Mouse (Mus musculus): Measurements from ENCODE around the gene Tnfrsf8. TPM values are rescaled to one million over a fixed set of nuclear protein-coding genes. Genes with fewer than 3 reads are reported as not detected.

The Tnfrsf8 gene
- polyA plus RNA-seq, 1 experiment from 2014 or later, result 0.15 TPM

DNA sequence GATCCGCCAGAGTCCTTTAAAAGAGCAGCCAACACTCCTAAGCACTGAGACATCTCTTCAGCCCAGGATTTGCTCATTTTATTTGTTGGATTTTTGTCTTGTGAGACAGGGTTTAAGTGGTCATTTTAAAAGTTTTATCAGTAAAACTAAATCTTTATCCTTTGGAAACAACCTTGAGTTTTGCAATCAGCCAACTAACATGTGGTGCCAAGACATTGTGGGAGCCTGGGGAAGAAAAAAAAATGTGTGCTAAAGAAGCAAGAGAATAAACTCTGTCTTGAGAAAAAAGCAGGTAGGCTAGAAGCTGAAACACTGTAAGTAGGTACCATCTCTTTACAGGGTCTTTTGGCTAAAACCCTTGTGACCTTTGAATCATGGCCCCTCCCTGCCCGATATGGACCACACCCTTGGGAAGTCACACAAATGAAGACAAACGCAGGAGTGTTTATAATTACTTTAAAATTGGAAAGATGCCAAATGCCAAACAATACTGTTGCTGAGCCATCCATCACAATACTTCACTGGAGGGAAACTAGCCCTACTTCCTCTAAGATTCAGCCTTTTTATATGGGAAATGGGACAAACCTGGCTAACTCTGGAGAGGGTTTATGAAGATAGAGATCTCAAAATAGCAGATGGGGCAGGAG lies 36.1 kb downstream of the Tnfrsf8 start:
- no peak overlapping the region for H3K9ac ChIP-seq (ENCODE audit: low read length)
- DNase-seq (ENCODE audit: low spot score) (no peak), ATAC-seq (no peak)
- no peak overlapping the region for H3K27ac ChIP-seq (ENCODE audit: low read depth, low read length)
- H3K9me3 ChIP-seq (replicated peaks; ENCODE audit: control insufficient read depth, low read length), result no peaks in the 10 kb centered on the region
- H3K4me2 ChIP-seq (ENCODE audit: low read length), result no peak overlapping the region
- WGBS, result 71% methylated on average over 3 of the region's 3 CpGs
- H3K27me3 ChIP-seq (replicated peaks; ENCODE audit: control insufficient read depth, insufficient read depth, low read length), result no peaks in the 10 kb centered on the region
- no peaks in the 10 kb centered on the region for H3K4me1 ChIP-seq (ENCODE audit: control insufficient read depth, insufficient read depth, low read length)
- no peaks in the 10 kb centered on the region for H3K36me3 ChIP-seq (ENCODE audit: control insufficient read depth, insufficient read depth, low read length)
- H3K4me3 ChIP-seq (ENCODE audit: low read depth, low read length), result no peak overlapping the region

DNA sequence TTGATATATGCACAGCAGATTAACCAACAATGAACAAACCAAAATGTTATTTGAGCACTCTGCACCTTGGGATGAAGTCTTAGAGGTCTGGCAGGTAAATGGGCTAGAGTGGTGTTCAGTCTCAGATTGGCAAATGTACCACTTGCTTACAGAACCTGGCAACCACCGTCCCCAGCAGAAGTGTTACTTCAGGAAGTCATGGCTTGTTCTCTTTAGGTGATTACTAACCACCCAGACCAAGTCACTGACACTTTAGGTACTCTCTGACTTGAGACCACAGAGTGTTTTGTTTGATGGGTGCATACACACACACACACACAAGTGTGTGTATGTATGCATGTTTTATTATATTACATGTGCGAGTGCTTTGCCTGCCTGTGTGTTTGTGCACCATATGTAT lies 36.7 kb downstream of the Tnfrsf8 start:
- DNase-seq (ENCODE audit: low spot score) (no peak), ATAC-seq (no peak)
- Histone ChIP-seq H3K36me3 (ENCODE audit: control insufficient read depth, insufficient read depth, low read length) (no peaks in the 10 kb centered on the region), H3K9me3 (replicated peaks; ENCODE audit: control insufficient read depth, low read length) (no peaks in the 10 kb centered on the region), H3K27me3 (replicated peaks; ENCODE audit: control insufficient read depth, insufficient read depth, low read length) (no peaks in the 10 kb centered on the region), H3K9ac (ENCODE audit: low read length) (no peak overlapping the region), H3K27ac (ENCODE audit: low read depth, low read length) (no peak overlapping the region), H3K4me1 (ENCODE audit: control insufficient read depth, insufficient read depth, low read length) (no peaks in the 10 kb centered on the region), H3K4me2 (ENCODE audit: low read length) (no peak overlapping the region), H3K4me3 (ENCODE audit: low read depth, low read length) (no peak overlapping the region)
- WGBS, result 89% methylated on average over 2 of the region's 2 CpGs

DNA sequence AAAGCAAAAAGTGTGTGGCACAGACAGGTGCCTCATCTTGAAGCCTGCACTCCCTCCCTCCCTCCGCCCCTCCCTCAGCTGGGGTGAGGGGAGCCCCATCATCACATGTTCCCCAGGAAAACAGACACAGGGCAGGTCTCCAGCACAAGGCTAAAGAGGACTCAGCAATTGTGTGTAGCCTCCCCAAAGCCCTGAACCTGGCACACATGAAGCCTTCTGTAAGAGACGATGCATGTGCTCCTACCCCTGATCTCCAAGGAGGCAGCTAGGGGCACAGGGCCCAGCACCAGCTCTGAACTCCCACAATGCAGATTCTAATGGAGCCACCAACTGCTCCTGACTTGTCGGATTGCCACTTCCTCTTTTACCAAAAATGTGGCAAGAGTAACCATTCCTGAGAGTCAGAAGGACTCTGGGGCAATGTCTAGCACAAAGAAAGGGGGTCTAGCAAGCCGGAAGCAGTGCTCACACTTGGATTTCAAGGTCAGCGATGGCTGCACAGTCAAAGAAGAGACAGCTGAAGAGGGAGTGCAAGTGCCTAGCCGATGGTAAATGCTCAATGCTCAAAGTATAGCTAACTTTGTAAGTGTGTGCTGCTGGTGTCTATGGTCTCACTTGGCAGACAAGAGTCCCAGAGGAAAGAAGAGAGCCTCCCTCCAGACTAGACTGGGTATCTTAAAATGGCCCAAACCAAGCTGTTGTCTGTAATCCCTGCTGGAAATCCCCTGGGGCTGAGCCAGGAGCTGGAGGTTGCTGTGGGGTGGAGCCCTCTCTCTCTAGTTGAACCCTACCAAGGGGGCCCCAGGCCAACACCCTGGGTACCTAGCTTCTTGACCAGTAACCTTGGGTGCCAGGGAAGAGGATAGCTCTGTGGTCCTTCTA lies 38.4 kb downstream of the Tnfrsf8 start:
- WGBS, result 83% methylated on average over 6 of the region's 6 CpGs

DNA sequence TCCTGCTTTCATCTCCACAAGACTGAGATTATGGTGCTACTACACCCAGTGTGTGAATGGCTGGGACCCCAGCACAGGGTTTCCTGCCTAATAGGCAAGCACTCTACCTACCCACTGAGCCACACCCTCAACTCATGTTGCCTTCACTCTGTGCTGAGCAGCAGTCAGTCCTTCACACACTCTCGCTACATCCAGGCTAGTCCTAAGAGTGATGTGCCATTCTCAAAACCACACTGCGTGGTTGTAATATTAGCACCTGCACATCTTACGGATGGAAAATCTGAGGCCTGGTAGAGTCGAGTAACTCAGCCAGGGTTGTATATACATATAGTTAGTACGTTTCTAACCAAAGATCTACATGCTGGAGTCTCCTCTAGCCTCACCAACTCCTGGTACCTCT lies 40.1 kb downstream of the Tnfrsf8 start:
- H3K36me3 ChIP-seq (ENCODE audit: control insufficient read depth, insufficient read depth, low read length), result no peaks in the 10 kb centered on the region
- ATAC-seq (no peak), DNase-seq (ENCODE audit: low spot score) (no peak)
- no peak overlapping the region for H3K4me2 ChIP-seq (ENCODE audit: low read length)
- 91% methylated on average over 5 of the region's 5 CpGs for WGBS
- no peaks in the 10 kb centered on the region for H3K9me3 ChIP-seq (replicated peaks; ENCODE audit: control insufficient read depth, low read length)
- H3K4me3 ChIP-seq (ENCODE audit: low read depth, low read length), result no peak overlapping the region
- H3K9ac ChIP-seq (ENCODE audit: low read length), result no peak overlapping the region
- H3K4me1 ChIP-seq (ENCODE audit: control insufficient read depth, insufficient read depth, low read length), result no peaks in the 10 kb centered on the region
- no peaks in the 10 kb centered on the region for H3K27me3 ChIP-seq (replicated peaks; ENCODE audit: control insufficient read depth, insufficient read depth, low read length)
- H3K27ac ChIP-seq (ENCODE audit: low read depth, low read length), result no peak overlapping the region

More for the DNA sequence above, 38.4 kb downstream of the Tnfrsf8 start:
- Histone ChIP-seq H3K9ac (ENCODE audit: low read length) (no peak overlapping the region), H3K27ac (ENCODE audit: low read depth, low read length) (no peak overlapping the region), H3K4me3 (ENCODE audit: low read depth, low read length) (no peak overlapping the region), H3K27me3 (replicated peaks; ENCODE audit: control insufficient read depth, insufficient read depth, low read length) (no peaks in the 10 kb centered on the region), H3K9me3 (replicated peaks; ENCODE audit: control insufficient read depth, low read length) (no peaks in the 10 kb centered on the region), H3K36me3 (ENCODE audit: control insufficient read depth, insufficient read depth, low read length) (no peaks in the 10 kb centered on the region), H3K4me1 (ENCODE audit: control insufficient read depth, insufficient read depth, low read length) (no peaks in the 10 kb centered on the region), H3K4me2 (ENCODE audit: low read length) (no peak overlapping the region)
- DNase-seq (ENCODE audit: low spot score) (no peak), ATAC-seq (no peak)

DNA sequence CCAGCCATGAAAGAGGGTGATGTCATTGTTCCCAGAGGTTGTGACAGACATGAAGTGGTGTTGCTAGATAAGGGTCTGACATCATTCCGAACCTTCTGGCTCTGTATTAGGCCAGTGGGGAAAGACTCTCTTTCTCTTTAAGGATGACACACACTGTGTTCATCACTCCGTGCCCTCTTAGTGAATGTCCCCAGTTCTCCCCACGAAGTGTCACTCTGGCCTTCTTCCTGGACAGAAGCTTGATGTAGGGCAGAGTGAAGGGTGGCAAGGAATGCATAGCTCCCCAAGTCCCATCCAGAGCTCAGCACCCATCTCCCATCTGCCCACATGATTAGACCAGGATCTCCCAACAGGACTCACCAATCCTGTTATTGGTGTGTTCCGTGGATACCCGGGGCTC lies 41.0 kb downstream of the Tnfrsf8 start:
- 90% methylated on average over 5 of the region's 5 CpGs for WGBS
- ATAC-seq, result no peak
- H3K27me3 ChIP-seq (replicated peaks; ENCODE audit: control insufficient read depth, insufficient read depth, low read length), result no peaks in the 10 kb centered on the region
- H3K4me3 ChIP-seq (ENCODE audit: low read depth, low read length), result no peak overlapping the region
- no peak for DNase-seq (ENCODE audit: low spot score)
- no peaks in the 10 kb centered on the region for H3K9me3 ChIP-seq (replicated peaks; ENCODE audit: control insufficient read depth, low read length)
- H3K27ac ChIP-seq (ENCODE audit: low read depth, low read length), result no peak overlapping the region
- H3K4me2 ChIP-seq (ENCODE audit: low read length), result no peak overlapping the region
- H3K9ac ChIP-seq (ENCODE audit: low read length), result no peak overlapping the region
- H3K4me1 ChIP-seq (ENCODE audit: control insufficient read depth, insufficient read depth, low read length), result no peaks in the 10 kb centered on the region
- H3K36me3 ChIP-seq (ENCODE audit: control insufficient read depth, insufficient read depth, low read length), result no peaks in the 10 kb centered on the region

DNA sequence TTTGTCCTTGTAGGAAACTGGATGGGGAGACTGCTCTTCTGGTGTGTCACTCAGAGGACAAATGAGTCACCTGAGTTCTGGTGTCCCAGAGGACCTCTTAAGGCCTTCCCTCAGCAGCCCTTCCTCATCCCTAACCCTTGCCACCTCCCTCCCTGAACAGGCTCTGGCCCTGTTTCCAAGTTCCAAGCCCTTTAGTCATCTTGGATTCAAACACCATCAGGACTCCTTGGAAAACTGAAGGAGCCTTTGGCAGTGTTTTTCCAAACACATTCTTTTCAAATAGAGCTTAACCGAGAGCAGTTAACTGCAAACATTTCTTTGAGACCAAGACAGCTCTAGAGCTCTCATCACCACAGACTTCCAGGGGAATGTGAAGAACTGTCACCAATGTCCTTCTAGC lies 42.2 kb downstream of the Tnfrsf8 start:
- Histone ChIP-seq H3K4me1 (ENCODE audit: control insufficient read depth, insufficient read depth, low read length) (no peaks in the 10 kb centered on the region), H3K27me3 (replicated peaks; ENCODE audit: control insufficient read depth, insufficient read depth, low read length) (no peaks in the 10 kb centered on the region), H3K9ac (ENCODE audit: low read length) (no peak overlapping the region), H3K36me3 (ENCODE audit: control insufficient read depth, insufficient read depth, low read length) (no peaks in the 10 kb centered on the region), H3K4me3 (ENCODE audit: low read depth, low read length) (no peak overlapping the region), H3K9me3 (replicated peaks; ENCODE audit: control insufficient read depth, low read length) (no peaks in the 10 kb centered on the region), H3K27ac (ENCODE audit: low read depth, low read length) (no peak overlapping the region), H3K4me2 (ENCODE audit: low read length) (no peak overlapping the region)
- DNase-seq (ENCODE audit: low spot score) (no peak), ATAC-seq (no peak)
- WGBS, result 85% methylated on average over 1 of the region's 1 CpGs

DNA sequence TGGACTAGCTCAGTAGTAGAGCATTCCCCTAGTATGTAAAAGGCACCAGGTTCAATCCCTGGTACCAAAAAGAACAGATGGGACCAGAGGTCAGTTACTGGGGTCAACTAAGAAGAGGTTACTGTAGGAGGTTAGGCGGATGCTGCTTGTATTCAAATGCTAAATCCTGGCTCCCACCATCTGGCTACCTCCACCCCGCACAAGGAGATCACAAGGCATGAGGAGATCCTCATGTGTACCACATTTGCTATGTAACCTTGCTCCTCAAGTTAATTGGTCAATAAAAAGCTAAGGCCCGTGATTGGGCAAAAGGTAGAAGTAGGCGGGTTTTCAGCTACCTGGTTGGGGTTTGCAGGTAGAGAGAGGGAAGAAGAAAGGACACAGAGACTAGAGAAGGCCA lies 43.3 kb downstream of the Tnfrsf8 start:
- H3K4me2 ChIP-seq (ENCODE audit: low read length), result no peak overlapping the region
- H3K27ac ChIP-seq (ENCODE audit: low read depth, low read length), result no peak overlapping the region
- DNase-seq (ENCODE audit: low spot score) (no peak), ATAC-seq (no peak)
- 85% methylated on average over 4 of the region's 4 CpGs for WGBS
- no peak overlapping the region for H3K4me3 ChIP-seq (ENCODE audit: low read depth, low read length)
- no peaks in the 10 kb centered on the region for H3K36me3 ChIP-seq (ENCODE audit: control insufficient read depth, insufficient read depth, low read length)
- H3K27me3 ChIP-seq (replicated peaks; ENCODE audit: control insufficient read depth, insufficient read depth, low read length), result no peaks in the 10 kb centered on the region
- H3K9ac ChIP-seq (ENCODE audit: low read length), result no peak overlapping the region
- no peaks in the 10 kb centered on the region for H3K4me1 ChIP-seq (ENCODE audit: control insufficient read depth, insufficient read depth, low read length)
- H3K9me3 ChIP-seq (replicated peaks; ENCODE audit: control insufficient read depth, low read length), result no peaks in the 10 kb centered on the region

DNA sequence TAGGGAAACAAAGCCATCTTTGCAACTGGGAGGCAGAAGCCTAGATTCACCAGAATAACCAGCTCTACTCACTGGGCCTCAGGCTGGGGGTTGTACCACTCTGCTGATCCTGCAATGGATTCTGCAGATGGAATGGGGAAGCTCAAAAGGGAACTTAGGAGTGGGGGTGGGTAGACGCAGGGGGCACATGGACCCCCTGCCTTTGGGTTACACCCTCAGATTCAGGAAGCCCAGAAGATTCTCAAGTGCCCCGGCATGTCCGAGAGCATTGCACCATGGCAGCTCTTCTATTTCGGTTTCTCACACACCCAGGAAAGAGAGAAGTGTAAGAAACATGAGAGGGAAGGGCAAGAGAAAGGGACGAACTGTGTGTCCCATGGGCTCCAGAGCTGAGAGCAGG lies 44.8 kb downstream of the Tnfrsf8 start:
- no peak for DNase-seq (ENCODE audit: low spot score)
- no peak overlapping the region for H3K9ac ChIP-seq (ENCODE audit: low read length)
- H3K36me3 ChIP-seq (ENCODE audit: control insufficient read depth, insufficient read depth, low read length), result no peaks in the 10 kb centered on the region
- H3K27me3 ChIP-seq (replicated peaks; ENCODE audit: control insufficient read depth, insufficient read depth, low read length), result no peaks in the 10 kb centered on the region
- H3K4me2 ChIP-seq (ENCODE audit: low read length), result no peak overlapping the region
- no peak overlapping the region for H3K27ac ChIP-seq (ENCODE audit: low read depth, low read length)
- ATAC-seq, result no peak
- no peak overlapping the region for H3K4me3 ChIP-seq (ENCODE audit: low read depth, low read length)
- H3K4me1 ChIP-seq (ENCODE audit: control insufficient read depth, insufficient read depth, low read length), result no peaks in the 10 kb centered on the region
- 87% methylated on average over 5 of the region's 5 CpGs for WGBS
- no peaks in the 10 kb centered on the region for H3K9me3 ChIP-seq (replicated peaks; ENCODE audit: control insufficient read depth, low read length)

DNA sequence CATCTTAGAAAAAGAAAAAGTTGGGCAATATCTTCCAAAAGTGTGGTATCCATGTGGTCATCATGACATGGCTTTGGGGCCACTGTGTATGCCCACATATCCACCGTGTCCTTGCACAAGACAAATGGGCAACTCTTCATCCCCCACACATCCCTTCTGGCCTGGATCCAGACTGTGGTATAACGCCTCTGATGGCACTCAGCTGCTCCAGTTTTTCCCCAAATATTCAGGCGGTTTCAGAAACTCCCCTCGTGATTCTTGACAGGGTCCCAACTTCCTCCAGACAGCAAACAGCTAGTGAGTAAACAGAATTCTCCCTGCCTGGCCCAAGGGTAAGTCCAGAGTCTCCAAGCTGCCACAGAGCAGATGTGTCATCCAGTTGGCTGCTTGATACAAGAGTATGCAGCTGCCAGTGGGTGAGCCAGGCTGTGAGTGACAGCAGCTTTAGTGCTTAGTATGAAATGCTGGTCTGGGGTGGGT lies 47.3 kb downstream of the Tnfrsf8 start:
- Histone ChIP-seq H3K4me1 (ENCODE audit: control insufficient read depth, insufficient read depth, low read length) (no peaks in the 10 kb centered on the region), H3K36me3 (ENCODE audit: control insufficient read depth, insufficient read depth, low read length) (no peaks in the 10 kb centered on the region), H3K9ac (ENCODE audit: low read length) (no peak overlapping the region), H3K9me3 (replicated peaks; ENCODE audit: control insufficient read depth, low read length) (no peaks in the 10 kb centered on the region), H3K27ac (ENCODE audit: low read depth, low read length) (no peak overlapping the region), H3K4me3 (ENCODE audit: low read depth, low read length) (no peak overlapping the region), H3K27me3 (replicated peaks; ENCODE audit: control insufficient read depth, insufficient read depth, low read length) (no peaks in the 10 kb centered on the region), H3K4me2 (ENCODE audit: low read length) (no peak overlapping the region)
- 82% methylated on average over 4 of the region's 4 CpGs for WGBS
- DNase-seq (ENCODE audit: low spot score) (no peak), ATAC-seq (no peak)
